Mouse (Mus musculus): ENCODE measurements around the gene Kat2b. TPM values are rescaled to one million over a fixed set of nuclear protein-coding genes. Genes with fewer than 3 reads are reported as not detected.
"Not testable (repeated sequence)": the region's sequence is repeated elsewhere in the genome, so short reads cannot be mapped to it uniquely, and the experiment has no call there.

The Kat2b gene
- polyA plus RNA-seq (2012), result 2.1 and 3.3 TPM in 2 replicates

DNA sequence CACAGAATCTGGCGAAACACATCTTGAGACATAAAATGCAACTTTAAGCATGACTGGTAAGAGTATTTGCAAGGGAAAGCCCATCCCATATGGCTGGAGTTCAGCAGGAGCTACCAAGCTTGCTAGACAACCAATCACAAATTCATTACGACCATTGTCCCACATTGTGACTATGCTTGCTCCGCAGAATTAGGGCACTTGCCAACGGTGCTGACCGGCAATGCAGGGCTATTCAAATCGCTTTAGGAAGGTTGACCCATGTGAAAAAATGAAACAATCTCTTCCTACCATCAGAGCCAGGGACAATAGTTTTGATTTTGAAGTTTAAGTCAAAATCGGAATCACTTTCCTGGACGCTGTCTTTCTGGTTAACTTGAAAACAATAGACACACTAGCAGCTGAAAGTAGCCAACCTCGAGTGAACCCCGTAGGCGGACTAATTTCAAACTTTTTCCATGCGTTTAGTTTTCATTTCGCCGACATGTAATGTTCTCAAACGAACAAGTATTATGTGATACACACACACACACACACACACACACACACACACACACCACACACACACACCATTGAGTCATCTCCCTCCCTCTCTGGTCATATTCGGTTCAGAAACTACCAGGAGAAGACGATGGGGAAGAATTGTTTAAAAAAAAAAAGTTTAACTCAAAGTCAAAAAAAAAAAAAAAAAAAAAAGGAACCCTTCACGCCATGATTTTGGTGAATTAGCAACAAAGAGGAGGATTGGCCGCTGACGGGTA, at the start of gene Kat2b:
Kat2b (plus strand) TSS at position 701 of the 758 bp plus-strand sequence.
- no peak for TF ChIP-seq GATA1 (IDR thresholded peaks at IDR 0.05; ENCODE audit: low read length)

DNA sequence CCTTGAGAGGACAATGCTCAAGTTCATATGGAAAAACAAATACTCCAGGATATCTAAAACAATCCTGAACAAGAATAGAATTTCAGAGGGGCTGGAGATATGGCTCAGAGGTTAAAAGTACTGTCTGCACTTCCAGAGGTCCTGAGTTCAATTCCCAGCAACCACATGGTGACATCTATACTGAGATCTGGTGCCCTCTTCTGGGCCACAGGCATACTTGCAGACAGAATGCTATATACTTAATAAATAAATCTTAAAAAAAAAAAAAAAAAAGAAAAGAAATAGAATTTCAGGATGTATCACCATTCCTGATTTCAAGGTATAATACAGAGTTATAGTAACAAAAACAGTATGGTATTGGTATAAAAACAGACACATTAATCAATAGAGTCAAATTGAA, 47.3 kb upstream of the Kat2b start:
- TF ChIP-seq GATA1 (IDR thresholded peaks at IDR 0.05; ENCODE audit: low read length), result no peak

DNA sequence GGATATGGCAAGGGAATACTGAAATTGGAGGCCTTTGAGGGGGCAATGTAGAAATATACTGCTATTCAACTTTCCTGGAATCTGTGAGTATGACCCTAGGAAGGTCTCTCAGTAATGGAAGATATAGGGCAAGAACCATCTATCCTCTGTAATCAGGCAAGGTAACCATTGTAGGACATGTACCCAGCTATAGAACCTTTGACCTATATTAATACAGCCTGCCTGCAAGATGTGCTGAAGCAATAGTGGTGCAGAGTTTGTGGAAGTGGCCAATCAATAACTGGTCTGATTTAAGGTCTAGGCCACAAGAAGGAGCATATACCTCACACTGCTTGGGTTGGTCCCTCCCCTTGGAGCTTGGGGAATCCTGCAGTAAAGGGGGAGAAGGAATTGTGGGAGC, 46.2 kb upstream of the Kat2b start:
- TF ChIP-seq GATA1 (IDR thresholded peaks at IDR 0.05; ENCODE audit: low read length), result no peak

DNA sequence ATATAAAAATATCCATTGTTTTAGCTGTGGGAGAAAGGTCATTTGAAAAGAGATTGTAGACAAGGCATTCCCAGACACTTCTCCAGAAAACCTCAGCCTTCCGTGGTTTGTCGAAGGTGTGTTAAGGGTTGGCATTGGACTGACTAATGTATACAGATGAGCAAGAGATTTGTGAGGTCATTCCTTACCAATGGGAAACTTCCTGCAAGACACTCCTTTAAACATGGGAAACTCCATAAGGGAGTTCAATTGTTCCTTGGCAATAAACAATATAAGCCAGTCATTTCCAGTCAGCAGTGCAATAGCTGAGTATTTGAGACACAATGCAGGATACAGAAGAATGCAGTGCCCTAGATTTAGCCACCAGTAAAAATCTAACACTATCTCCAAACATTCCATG, 38.6 kb upstream of the Kat2b start:
- TF ChIP-seq GATA1 (IDR thresholded peaks at IDR 0.05; ENCODE audit: low read length), result no peak

DNA sequence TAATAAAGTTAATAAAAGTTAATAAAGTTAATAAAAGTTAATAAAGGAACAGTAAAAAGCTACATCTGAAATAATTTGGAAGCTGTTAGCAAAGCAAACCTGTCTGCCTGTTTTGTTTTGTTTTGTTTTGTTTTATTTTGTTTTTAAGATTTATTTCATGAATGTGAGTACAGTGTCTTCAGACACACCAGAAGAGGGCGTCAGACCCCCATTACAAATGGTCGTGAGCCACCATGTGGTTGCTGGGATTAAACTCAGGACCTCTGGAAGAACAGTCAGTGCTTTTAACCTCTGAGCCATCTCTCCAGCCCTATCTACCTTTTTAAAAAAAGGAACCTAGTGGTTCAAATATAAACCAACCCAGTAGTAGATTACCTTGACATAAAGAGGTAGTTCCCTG, 35.5 kb upstream of the Kat2b start:
- no peak for TF ChIP-seq GATA1 (IDR thresholded peaks at IDR 0.05; ENCODE audit: low read length)

DNA sequence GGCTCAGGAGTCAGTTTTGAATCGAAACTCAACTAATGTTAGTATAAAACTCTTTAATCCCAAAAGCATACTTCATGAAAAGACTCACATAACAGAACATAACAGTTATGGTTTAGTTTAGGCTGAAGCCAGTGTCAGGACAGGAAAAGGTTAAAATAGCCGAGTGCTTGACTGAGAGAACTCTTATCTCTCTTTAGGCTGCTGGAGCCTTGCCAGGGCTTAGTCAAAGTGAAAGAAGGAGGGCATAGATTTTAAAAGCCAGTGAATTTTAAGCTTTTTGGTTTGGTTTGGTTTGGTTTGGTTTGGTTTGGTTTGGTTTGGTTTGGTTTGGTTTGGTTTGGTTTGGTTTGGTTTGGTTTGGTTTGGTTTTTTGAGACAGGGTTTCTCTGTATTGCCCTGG, 34.2 kb upstream of the Kat2b start:
- TF ChIP-seq GATA1 (IDR thresholded peaks at IDR 0.05; ENCODE audit: low read length), result no peak

DNA sequence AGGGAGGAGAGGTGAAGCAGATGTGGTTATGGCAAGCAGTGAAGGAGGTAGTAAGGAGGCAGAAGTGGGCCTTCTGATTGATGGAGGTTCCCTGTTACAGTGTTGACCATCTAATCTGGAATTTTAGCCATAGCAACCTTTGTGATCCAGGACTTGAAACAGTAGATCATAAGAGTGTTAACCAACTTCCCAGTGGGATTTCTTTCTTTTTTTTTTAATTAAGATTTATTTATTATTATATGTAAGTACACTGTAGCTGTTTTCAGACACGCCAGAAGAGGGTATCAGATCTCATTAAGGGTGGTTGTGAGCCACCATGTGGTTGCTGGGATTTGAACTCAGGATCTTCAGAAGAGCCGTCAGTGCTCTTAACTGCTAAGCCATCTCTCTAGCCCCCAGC, 27.3 kb upstream of the Kat2b start, which contains the start of gene Pp2d1:
Pp2d1 (minus strand) TSS at position 101 of the 400 bp plus-strand sequence.
- TF ChIP-seq GATA1 (IDR thresholded peaks at IDR 0.05; ENCODE audit: low read length), result not testable (repeated sequence)

DNA sequence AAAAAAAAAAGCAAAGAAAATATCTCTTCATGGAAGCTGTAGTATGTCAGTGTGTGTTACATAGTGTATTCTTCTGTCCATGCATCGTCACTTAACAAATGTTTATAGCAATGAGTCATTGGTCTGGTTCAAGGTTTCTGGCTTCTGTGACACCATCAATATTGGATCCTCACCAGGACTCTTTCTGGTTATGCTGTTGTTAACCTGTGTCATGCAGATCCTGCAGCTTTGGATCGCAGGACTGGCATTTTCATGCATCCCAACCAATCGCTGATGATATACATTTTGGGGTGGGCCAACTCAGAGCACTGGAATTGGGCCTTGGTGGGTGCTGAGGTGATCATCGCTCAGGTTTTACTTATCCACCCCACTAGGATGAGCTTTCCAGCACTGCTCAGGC, 24.1 kb upstream of the Kat2b start:
- no peak for TF ChIP-seq GATA1 (IDR thresholded peaks at IDR 0.05; ENCODE audit: low read length)

DNA sequence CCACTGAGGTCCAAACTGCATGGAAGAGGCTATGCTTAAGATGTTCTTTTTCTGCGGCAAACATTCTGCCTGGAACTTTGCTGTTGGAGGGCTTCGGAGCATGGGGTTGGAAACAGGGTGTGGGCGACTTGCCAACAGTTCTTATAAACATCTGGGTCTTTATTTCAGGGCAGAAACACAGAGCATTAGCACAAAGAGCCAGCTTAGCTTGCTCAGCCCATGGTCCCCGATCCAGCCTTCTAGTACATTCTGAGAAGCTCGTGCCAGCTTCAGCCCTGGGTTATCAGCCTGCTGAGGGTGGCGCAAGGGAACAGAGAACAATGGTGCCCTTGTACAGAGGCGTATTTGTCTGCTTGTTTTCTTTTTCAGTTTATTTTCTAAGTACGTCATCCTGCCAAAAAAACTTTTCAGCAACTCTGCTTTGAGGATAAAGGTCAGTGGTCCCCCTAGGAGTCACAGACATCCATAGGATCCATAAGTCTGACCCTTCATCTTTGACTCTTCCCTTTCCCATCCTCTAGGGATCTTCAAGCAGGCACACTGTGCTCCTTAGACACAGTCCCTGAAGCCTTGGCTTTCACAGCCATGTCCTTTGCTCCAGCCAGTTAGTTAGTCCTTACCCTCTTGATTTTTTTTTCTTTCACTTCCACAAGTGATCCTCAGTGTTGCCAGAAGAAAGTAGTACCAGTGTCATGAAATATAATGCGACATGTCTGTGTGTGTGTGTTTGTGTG, 22.9 kb upstream of the Kat2b start:
- no peak for TF ChIP-seq GATA1 (IDR thresholded peaks at IDR 0.05; ENCODE audit: low read length)

DNA sequence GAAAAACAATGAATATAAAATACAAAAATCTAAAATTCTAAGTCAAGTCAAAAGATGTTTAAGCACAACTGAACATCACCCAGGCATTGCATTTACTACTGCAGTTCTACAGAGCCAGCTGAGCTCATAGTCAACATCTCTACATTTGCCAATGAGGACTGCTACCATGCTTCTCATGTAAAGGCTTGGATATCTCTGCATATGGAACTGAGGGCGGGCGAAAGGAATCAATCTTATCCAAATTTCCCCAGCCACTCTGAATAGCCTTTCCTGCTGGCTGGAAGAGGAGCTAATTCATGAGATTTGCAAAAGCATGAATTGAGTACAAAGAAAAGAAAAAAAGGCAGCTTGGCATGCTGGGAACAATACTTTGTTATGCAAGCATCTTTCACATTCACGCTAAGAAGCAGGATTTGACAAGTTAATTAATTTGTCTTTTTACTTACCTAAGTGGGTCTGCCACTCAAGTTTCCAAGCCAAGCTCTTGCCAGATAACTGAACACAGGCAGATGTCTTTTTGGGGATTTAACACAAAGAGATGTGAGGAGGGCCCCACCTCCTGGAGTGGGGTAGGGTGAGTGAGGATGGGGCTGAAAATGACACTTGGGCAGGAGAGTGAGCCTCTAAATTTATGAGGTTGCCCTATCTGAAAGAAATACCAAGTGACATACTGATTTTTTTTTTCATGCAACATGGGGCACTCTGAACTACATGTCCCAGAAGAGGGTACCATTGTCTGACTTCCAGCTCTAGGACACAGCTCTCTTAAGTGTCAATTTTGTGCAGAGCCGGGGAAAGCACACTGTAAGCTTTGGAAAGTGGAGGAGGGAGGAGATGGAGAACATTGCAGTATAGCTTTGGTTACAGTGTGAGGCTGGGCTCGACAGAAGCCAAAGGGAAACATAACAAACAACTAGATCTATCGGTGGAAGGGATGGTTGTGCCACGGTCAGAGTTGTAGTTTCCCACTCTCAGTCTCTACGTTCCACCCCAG, 15.1 kb upstream of the Kat2b start:
- TF ChIP-seq GATA1 (IDR thresholded peaks at IDR 0.05; ENCODE audit: low read length), result no peak

DNA sequence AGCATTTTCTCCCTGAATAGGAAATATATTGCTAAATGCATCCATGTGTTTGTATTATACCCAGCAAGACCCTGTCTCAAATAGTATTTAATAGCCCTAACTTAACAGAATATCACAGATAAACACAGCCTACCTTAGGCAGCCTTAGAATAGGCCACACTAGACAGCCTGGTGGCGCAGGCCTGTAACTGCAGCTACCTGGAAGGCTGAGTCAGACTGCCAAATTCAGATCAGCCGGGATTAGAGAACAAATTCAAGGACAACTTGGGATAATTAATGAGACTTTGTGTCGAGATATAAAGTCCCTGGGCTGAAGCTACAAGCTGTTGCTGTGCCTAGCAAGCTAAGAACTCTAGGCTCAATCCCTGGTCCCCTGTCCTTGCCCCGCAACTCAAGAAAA, 12.6 kb upstream of the Kat2b start:
- no peak for TF ChIP-seq GATA1 (IDR thresholded peaks at IDR 0.05; ENCODE audit: low read length)

DNA sequence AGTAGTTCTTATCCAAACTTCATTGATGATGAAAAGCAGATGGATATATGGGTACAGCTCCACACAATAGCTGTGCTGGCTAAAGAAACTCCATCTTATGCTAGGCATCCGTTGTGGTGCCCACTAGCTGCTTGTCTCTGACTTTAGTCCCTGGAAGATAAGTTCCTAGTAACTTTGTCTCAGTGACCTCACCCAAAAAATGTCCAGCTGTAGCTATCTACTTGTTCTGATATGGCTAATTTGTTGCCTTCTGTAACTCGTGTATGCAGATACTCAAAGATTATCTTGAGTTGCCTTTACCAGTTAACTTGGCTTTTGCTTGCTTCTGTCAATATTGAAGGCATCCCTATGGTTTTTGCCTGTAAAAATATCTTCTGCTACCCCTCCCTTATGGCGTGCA, 11.8 kb upstream of the Kat2b start:
- no peak for TF ChIP-seq GATA1 (IDR thresholded peaks at IDR 0.05; ENCODE audit: low read length)

DNA sequence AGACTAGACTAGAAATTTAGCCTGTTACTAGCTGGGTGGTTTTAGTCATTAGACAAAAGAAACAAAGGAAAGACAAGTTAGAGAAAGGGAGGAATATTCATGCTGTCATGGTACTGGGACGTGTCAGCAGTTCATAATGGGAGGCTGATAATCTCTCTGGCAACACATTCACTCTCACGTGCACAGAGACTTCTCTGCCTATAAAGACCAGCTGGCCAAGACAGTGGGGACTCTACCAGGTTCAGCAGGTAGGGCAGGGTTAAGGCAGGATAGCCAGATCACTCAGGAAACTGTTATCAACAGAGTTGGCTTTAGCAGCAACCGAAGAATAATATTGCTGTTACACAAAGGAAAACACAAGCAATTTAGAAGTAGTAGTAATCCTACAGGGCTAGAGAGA, 9.2 kb upstream of the Kat2b start:
- no peak for TF ChIP-seq GATA1 (IDR thresholded peaks at IDR 0.05; ENCODE audit: low read length)

DNA sequence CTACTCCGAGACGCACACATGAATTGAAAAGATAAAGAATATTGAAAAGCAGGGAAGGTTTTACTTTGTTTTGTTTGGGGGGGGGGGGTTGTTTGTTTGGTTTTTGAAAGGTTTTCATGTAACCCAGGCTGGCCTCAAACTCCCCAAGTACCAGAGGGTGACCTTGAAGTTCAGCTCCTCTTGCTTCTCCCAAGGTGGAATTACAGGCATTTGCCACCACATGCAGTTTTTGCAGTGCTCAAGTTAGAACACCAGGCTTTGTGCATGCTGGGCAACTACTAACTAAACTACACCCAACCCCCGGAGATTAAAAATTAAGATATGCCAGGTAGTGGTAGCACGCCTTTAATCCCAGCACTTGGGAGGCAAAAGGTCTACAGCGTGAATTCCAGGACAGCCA, 7.0 kb upstream of the Kat2b start:
- TF ChIP-seq GATA1 (IDR thresholded peaks at IDR 0.05; ENCODE audit: low read length), result no peak

DNA sequence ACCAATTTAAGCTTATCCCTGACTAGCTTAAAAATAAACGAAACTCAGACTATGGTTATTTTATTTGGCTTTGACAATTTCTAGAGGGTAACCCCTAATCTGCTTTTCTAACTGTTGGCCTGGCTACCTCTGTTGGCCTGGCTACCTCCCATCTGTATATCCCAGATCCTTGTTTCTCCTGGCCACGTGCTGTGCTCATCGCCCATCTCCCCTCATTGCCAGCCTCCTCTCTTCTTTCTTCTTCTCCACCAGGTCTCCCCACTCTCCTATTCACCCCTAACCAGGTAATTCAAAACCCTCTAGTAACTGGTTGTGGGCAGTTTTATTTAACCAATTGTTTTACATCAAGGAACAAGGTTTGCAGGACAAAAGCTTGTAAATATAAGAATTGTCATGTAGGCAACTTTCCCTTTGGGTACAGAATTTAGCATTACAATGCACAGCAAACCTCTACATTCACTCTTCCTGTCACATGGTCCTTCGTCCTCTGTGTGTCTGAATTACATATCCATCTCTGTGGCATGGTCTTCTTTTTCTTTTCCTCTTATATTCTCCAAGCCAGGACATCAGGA, 5.1 kb upstream of the Kat2b start:
- TF ChIP-seq GATA1 (IDR thresholded peaks at IDR 0.05; ENCODE audit: low read length), result no peak
